Mouse (Mus musculus) spleen, postnatal 10 days (tissue): ENCODE measurements at regions not wholly inside any gene's neighbourhood (a gene's known extent, or its start where the extent isn't known, plus 50 kb on each side); places are given as distances from the start of the nearest gene placed in this dataset.
A peak's percentile ranks its signal among the peaks of the same experiment; 100 is the strongest.

Experiments
- DNase-seq, 2 experiments: peaks; one replicate each; pipeline ENCODE4 v3.0.0; 2021 to 2022; ENCODE audit warnings: low spot score in 2 of 2

DNA sequence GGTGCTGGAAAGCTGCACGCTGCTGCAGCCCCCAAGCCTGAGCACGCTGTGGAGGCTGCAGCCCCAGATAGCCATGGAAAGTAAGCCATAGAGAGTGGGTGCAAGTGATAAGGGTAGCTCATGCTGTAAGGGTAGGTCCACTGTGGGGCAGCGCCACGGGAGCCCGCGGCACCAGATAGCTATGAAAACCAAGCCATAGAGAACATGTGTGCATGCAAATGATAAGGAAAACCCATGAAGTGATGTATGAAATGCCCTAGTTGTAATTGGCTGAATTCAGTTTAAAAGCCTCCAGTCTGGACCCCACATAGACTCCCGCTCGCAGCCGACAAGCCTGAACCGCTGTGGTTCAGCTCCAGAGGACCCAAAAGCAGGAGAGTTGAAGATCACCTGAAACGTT is 58.8 kb upstream of the L3mbtl3 start:
- no peak for DNase-seq

DNA sequence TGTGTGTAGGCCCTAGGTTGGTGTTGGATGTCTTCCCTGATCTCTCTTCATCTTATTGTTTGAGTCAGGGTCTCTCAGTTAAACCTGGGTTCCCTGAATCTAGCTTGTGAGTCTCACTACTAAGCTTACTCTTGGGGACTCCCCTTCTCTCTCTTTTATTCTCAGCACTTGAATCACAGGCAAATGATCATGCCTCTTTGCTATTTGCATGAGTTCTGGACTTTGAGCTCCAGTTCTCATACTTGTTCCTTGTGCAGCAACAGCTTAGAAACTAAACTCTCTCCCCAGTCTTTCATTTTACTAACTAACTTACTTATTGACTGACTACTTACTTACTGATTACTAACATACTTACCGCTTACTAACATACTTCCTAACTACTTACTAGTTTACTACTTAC is 64.9 kb upstream of the L3mbtl3 start:
- no peak for DNase-seq

DNA sequence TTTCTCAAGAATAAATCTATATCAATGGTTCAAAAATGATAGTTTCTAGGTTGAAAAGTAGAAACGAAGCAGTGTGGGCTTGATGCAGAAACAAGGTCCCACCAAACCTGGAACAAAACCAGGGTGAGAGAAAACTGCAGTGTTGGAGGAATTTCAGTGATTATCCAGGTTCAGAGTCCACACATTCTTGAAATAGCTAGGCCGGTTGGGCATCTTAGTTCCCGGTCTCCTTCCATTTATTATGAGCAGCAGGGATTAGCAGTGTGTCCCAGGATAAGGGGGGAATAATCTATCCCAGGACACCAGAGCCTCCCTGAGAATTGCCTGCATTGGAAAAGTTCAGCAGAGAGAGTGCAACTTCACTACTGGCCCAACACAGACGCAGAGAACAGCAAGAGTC is 108.5 kb upstream of the L3mbtl3 start:
- DNase-seq: no peak

DNA sequence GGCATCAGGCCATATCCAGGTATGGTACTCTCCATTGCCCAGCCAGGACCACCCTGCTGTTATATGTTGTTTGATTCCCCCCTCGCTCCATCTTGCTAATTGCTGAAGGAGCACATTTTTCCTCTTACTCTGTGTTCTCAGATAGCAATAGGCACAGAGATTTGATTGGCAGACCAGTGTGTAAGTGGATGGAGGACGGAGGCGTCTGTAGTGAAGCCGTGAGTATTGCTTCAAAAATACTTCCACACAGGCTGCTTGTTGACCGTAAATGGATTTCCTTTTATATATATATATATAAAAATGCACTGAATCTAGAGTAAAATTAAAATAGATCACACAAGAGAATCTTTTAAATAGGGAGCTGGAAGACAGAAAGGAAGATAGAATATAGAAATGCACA is 115.6 kb upstream of the L3mbtl3 start:
- no peak for DNase-seq

DNA sequence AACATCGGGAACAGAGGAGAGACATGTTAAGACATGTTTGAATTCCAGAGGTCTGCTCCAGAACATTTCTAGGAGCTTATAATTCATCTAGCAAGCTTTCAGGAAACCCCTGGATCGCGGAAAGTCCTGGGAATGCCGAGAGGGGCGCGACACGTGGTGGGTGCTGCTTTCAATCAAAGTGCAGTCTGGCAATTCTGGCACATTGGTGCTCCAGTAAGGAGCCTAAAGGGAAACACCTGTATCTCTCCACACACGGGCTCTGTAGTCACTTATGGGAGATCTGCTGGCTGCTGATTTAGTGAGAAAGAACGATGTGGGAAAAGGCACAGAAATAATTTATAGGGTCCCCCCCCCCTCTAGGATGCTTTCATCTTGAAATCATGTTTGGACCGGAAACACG is 116.4 kb upstream of the L3mbtl3 start:
- DNase-seq: no peak

DNA sequence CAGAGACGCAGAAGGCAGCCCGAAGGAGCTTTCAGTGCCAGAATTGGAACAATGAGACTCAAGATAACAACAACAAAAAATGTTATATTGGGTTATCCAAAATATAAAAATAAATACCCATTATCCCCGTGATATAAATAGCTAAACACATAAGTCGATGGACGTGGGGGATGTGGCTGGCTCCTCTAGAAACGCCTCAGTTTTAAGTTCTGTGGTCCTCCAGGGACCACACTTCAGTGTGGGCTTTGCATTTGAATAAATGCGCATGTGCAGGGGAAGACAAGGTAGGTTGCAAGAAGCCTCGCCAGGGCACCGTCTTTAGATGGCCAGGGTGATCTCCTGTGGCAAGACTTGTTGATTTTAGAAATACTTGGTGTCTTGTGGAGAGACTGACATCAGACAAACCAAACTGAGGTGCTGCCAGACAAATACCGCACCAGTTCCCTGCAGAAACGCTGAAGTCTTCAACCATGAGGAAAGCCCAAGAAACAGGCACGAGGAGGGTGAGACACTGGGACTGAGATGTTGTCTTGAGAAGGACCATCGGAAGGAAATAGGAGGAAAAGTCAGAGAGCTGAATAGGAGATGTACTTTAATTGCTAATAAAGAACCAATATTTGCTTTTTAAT is 117.2 kb upstream of the L3mbtl3 start:
- no peak for DNase-seq

DNA sequence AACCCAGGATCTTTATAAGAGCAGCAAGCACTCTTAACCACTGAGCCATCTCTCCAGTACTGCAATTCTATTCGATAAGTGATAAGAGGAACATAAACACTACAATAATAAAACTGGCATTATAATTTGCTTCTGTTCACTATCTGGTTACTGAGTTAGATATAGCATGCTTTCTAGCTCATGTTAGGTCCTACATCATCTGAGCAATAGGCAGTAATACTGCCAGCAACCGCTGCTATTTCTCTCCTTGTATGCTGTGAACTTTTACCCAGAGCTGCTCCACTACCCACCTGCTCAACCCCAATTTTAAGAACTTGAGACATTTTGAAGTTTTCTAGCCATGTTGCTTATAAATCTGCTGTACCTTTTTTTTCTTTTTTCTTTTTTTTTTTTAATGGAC is 118.0 kb upstream of the L3mbtl3 start:
- no peak for DNase-seq

DNA sequence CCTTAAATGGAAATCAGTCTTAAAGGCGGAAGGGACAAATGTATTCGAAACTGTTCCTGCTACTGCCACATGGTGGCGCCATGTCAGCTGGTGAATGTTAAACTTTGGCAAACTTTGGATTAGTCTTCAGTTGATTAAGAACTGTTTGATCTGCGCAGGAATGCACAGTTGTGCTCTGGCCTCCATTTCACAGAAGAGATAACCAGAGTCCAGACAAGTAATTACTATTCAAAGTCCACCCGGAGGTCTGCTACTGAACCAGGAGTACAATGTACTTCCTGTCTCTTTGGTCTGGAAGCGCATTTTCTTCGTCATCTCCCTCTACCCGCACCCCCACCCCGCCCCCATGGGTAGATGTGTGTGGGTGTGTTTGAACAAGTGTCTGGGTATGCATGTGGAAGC is 118.6 kb upstream of the L3mbtl3 start:
- DNase-seq: peak; percentile 9 to 61

DNA sequence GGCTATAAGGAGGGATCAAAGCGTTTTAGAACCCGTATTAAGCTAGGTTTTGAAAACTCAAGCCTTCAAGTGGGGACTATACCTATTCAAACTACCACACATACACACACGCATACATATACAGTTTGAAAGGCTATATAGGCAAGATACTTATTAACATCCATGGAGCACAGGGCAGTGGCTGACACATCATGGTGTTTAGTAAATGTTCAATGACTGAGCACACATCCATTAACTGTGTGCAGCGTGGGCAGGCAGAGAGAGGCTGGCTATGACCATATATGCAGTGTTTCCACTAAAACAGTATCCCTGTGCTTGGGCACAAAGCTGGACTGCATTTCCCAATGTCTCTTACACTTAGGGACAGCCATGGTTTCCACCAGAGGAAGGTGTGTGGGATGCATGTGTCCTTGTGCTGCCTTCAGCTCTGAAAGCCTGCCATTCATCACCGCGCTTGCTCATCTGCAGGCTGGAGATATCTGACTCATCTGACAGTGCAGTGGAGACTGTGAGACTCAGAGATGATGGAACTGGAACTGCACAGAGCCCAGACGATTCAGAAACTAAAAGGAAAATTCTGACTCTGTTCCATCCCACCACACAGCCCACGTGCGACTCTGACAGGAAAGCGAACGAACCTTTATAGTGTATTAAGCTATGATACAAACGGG is 124.6 kb upstream of the L3mbtl3 start:
- no peak for DNase-seq

DNA sequence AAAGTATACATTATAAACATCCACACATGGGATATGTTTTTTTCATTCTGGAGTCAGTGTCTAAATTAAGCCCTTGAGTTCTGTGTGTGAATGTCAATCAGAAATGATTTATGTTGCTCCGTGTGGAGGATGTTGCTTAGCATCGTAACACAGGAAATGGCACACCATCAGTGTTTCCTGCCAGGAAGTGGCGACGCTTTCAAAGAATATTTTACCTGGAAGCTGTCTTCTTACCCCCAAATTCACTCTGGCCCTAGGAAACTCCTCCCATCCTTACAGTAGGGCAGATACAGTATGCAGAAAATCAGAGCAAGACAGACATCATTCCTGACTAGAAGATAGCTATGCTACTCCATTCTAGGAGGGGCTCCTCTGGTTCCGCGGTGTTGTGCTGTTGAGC is 145.1 kb upstream of the L3mbtl3 start:
- DNase-seq: no peak

DNA sequence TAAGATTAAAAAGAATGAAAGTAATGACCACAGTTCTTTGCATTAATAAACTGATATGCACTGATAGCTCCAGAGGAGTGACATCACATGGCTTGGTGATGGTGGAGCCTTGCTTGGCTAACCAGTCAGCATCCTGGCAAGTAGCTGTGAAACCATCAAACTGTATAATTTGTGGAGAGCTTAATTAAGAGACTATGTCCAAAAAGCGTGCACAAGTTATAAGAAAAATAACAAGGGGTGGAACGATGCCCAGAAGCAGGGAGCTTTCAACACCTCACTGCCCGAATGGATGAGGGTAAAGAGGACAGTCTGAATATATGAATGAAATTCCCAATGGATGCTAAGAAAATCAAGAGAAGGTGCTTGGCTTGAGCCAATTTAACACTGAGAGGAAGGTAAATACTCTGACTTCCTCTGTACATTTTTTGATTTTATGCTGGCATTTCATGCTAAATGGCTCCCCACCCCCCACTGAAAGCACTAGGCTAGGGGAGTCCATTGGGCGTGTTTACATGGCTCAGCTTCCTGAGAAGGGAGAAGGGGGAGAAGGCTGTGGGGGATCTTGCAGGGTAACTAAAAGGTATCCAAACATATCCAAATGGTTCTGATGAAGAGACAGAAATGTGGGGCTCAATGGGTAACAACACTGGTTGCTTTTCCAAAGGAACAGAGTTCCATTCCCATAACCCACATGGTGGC is 150.2 kb upstream of the L3mbtl3 start:
- no peak for DNase-seq

DNA sequence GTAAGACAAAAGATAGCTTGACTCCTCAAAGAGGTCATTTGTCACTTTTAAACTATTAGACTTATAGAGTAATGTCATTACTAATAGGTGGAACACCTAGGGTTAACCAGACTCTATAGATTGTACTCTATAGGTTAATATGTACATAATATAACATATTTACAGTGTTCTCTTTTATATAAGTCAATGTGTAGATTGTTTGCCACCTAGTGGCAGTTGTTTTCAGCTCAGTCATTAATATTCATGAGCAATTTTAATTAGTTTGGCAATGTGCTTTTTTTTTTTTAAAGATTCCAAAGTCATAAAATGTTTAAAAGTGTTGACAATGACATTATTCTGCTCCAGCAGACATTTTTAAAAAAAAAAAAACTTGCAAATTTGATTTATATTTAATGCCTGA is 164.4 kb upstream of the L3mbtl3 start:
- DNase-seq: no peak

DNA sequence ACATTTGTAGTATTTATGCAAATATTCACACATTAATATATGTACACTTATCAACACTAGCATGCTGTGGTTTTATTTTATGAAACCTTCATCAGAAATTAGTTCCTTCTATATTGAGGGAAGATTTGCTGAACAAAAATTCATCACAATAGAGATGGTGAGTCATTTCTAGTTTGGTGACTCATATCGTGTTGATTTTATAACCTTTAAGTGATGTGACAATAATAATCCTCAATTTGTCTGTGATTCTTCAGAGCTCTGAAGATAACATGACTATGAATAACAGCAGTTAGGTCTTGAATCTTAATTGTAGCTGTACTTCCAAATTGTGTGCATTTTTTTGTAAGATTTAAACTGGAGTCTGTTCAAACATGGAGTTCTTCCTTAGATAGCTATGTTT is 168.3 kb upstream of the L3mbtl3 start:
- DNase-seq: no peak

DNA sequence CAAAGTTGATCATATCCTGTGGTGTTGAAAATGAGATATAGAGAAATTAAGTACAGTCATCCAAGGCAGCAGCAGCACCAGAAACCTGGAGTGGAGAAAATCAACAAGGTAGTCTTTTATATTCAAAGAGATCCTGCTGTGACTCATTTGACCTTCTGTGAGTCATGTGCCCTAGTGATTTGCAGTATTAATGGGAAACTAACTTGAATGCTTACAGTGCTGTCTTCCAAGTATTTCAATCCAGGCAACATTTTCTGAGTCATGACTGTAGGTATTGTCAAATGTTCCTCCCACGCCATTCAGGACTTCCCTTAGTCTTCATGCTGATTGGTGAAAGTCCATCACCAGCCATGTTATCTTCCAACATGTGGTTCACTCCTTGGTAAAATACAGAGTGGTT is 169.0 kb upstream of the L3mbtl3 start:
- no peak for DNase-seq

DNA sequence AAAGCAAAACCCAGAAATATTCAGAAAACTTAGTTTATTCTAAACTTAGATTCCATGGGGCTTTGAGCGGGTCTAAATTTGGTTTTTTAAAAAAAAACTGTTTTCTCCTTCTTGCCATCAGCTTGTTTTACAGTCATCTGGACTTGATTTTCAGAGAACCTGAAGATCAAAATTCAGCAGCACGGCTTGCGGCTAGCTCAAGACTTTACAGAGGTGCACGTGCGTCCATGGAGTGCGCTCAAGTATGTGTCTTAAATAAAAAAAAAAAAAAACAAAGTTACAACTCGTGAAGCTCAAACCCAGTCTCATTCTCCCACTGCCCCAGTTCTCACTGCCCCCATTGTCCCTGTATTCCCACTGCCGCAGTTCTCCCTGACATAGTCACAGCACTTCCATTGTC is 180.5 kb upstream of the L3mbtl3 start:
- DNase-seq: no peak

DNA sequence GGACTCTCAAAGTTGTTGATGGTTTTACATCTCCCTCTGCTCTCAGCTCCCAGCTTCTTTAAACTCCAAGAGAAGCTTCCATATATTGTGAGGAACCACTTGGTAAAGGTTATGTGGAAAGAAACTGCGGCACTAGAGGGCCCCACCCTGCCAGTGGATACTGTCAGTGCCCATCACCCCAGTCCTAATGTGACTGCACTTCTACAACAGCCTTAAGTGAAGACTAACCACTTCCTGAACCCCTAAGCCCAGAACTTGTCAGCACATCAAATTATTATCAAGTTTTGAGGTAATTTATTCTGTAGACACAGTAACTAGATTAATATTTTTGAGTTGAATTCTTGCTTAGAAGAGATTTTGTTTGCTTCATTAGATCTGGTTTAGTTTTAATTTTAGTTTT is 182.3 kb upstream of the L3mbtl3 start:
- DNase-seq: no peak

DNA sequence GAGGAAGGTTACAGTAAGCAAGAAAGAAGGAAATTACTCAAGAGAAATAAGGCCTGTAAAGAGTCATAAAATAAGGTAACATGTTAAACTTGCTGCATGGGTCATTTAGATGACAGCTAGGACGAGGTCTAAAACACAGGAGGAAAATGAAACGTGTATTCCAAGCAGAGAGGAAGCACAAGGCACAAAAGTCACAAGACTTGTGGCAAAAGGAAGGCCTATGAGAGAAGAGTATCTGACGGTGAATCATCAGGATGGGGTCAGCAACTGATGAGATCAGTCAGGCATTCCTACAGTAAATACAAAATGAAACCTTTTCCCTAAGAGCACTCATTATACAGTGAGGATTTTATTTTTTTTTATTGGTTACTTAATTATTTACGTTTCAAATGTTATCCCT is 183.6 kb upstream of the L3mbtl3 start:
- DNase-seq: no peak

DNA sequence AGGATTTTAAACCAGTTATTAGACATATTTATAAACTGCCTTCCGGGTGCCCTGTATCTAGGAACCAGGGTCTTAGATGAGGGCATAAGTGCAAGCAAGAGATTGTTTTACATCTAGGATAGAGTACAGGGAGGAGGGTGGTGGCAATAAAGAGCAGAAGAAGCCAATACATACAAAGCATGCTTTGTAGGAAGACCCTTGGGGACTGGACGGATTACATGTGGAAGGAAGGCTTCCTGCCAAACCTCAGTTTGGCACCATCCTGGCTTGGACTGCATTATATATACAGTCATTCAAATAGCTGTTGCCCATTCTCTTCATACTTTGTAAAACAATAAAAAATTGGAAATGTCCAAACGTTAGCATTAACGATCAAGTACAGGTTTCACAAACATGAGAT is 184.7 kb upstream of the L3mbtl3 start:
- no peak for DNase-seq

DNA sequence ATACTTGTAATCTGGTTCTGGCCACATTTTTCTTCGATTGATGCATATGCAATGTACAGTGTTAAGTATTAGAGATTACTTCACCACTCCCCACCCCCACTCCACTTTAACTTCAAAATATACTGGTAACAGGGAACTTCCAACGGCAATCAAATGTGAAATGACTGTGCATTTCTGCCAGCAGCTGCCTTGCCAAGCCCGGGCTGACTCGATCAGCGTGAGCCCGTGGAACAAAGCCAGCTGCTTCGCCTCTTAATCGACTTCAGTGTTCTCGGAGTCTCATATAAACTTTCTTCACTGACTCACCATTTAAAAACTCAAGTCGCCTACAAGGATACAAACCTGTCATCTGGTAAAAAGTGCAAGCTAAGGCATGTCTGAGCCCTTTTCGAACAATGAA is 188.7 kb upstream of the L3mbtl3 start:
- peak in 1 of 2 experiments; percentile 35 for DNase-seq

DNA sequence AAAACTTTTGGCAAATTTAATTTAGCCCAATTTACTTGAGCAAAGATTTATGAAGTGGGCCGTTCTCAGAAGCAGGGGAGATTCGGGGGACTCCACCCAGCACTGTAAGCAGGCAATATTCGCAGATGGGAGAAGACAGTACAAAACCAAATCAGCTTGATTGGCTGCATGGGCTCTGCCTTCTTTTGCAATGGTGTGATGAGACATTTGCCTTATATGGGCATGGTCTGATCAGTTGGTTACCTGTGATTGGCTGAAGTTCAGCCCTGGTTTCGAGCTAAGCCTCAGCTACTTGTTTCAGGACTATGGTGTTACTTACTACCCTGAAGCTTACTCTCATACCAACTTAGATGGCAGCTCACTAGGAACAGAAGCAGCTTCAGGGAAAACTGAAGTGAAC is 185.6 kb upstream of the Arhgap18 start:
- no peak for DNase-seq

DNA sequence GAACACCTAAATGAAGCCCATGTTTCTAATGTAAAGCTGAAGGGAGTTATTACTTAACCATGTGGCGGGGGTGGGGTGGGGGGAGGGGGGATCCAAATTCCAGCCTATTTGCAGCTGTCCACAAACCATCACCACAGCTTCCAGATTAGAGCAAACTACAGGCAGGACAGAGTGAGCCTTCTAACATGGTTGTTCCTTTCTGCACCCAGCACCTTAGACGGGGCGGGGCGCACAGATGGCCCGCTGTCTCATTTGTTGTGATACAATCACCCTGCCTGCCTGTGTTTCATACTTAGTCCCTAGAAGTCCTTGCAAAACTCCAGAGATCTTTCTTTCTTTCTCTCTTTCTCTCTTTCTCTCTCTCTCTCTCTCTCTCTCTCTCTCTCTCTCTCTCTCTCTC is 182.8 kb upstream of the Arhgap18 start:
- no peak for DNase-seq

DNA sequence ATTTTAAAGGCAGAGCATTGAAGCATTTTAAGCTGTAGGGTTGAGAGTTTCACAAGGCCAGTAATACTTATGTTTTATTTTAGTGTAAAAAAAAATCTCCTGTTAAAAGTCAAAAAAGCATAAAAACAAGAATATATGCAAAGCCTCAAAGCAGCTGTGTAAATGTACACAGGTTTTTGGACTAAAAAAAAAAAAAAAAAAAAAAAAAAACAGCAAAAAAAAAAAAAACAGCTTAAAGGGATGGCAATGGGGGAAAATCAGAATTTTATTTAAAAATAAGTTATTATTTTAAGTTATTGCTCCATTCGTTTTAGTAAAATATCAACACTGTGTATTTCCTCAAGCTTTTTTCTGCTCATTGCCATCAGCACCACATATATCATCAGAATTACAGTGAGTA is 181.8 kb upstream of the Arhgap18 start:
- no peak for DNase-seq

DNA sequence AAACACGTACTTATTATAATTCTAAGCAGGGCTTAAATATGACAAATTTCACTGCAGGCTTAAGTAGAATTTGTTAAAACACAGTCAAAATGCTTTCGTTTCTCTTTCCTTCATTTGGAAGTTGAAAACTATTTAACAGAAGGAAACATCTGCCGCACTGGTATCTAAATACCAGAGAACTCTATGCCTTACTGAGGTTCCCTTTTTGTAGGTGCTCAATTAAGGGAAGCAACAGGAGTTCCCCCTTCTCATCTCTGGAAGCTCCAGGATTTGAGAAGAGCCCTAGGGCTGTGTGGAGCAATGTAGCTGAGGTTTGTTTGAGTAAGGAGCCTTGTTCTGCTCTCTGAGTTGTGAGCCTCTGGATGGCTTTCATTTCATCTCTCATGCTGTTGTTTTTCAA is 177.1 kb upstream of the Arhgap18 start:
- no peak for DNase-seq
